In the genomic region with DNA sequence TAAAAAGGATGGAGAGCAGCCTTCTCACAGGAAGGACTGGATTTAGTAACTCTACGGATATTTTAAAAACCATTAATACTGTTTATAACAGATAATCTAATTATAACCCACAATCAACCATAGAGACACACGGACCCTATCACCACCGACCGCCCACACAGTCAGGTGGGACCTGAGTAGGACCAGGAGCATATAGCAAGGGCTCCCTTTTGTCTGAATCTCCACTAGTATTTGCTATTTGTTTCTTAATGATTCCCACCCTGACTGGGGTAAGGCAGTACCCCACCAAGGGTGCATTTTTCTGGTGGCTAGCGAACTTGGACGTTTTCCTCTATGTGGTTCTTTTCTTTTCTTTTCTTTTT, we compare ENCODE assay signal across 11 mouse cellular contexts.
DNase-seq lines count a peak whose midpoint lies in the region; ATAC-seq lines count a peak whose summit lies in the region.
"Had no signal": no experiment of that assay in that cellular context is flagged by ENCODE, and none has a peak within 500 bp of the region (broad histone marks: within the 10 kb centered on the region; RNA-seq: fewer than 3 reads in every experiment).

No protein-coding gene starts in this region.

- WGBS in hindbrain, embryonic 11.5 days, result 69% methylated on average over 6 of the region's 6 CpGs
- WGBS in hindbrain, embryonic 10.5 days, result 71% methylated on average over 6 of the region's 6 CpGs
- WGBS in midbrain, embryonic 13.5 days, result 74% methylated on average over 6 of the region's 6 CpGs
- 77% methylated on average over 6 of the region's 6 CpGs for WGBS in midbrain, embryonic 10.5 days
- WGBS in hindbrain, embryonic 15.5 days, result 75% methylated on average over 6 of the region's 6 CpGs
- 57% methylated on average over 6 of the region's 6 CpGs for WGBS in heart, embryonic 12.5 days

- H3K36me3 ChIP-seq in hindbrain, embryonic 11.5 days (ENCODE audit: control insufficient read depth, insufficient read depth, low read length), result no peaks in the 10 kb centered on the region
- no peaks in the 10 kb centered on the region for H3K36me3 ChIP-seq in hindbrain, embryonic 10.5 days
- no peaks in the 10 kb centered on the region for H3K36me3 ChIP-seq in midbrain, embryonic 13.5 days
- H3K36me3 ChIP-seq in midbrain, embryonic 10.5 days, result no peaks in the 10 kb centered on the region
- no peaks in the 10 kb centered on the region for H3K36me3 ChIP-seq in hindbrain, embryonic 15.5 days
- no peaks in the 10 kb centered on the region for H3K36me3 ChIP-seq in heart, embryonic 12.5 days
- H3K36me3 ChIP-seq: embryonic facial prominence, embryonic 12.5 days had no signal

- H3K4me3 ChIP-seq in hindbrain, embryonic 11.5 days (ENCODE audit: low read depth, low read length), result no peak overlapping the region
- no peak overlapping the region for H3K4me3 ChIP-seq in hindbrain, embryonic 10.5 days
- H3K4me3 ChIP-seq in midbrain, embryonic 13.5 days (replicated peaks), result no peak overlapping the region
- H3K4me3 ChIP-seq in midbrain, embryonic 10.5 days, result no peak overlapping the region
- H3K4me3 ChIP-seq in hindbrain, embryonic 15.5 days, result no peak overlapping the region
- no peak overlapping the region for H3K4me3 ChIP-seq in heart, embryonic 12.5 days
- H3K4me3 ChIP-seq: embryonic facial prominence, embryonic 12.5 days had no signal

- DNase-seq in hindbrain, embryonic 11.5 days (ENCODE audit: low spot score), result no peak
- DNase-seq in hindbrain, embryonic 10.5 days (ENCODE audit: low spot score), result no peak
- no peak for DNase-seq in midbrain, embryonic 10.5 days (ENCODE audit: low spot score)
- DNase-seq in retina, embryonic 14.5 days (ENCODE audit: low spot score), result no peak

- H3K4me1 ChIP-seq in hindbrain, embryonic 11.5 days (replicated peaks; ENCODE audit: control insufficient read depth, insufficient read depth, low read length), result no peaks in the 10 kb centered on the region
- H3K4me1 ChIP-seq in hindbrain, embryonic 10.5 days (replicated peaks), result no peaks in the 10 kb centered on the region
- H3K4me1 ChIP-seq in midbrain, embryonic 13.5 days (replicated peaks), result no peaks in the 10 kb centered on the region
- H3K4me1 ChIP-seq in midbrain, embryonic 10.5 days, result no peaks in the 10 kb centered on the region
- H3K4me1 ChIP-seq in hindbrain, embryonic 15.5 days (replicated peaks), result no peaks in the 10 kb centered on the region
- H3K4me1 ChIP-seq in heart, embryonic 12.5 days (replicated peaks), result no peaks in the 10 kb centered on the region
- H3K4me1 ChIP-seq: embryonic facial prominence, embryonic 12.5 days had no signal

- no peak overlapping the region for H3K9ac ChIP-seq in hindbrain, embryonic 11.5 days (ENCODE audit: low read depth, low read length)
- no peak overlapping the region for H3K9ac ChIP-seq in midbrain, embryonic 13.5 days (replicated peaks)
- H3K9ac ChIP-seq in hindbrain, embryonic 15.5 days, result no peak overlapping the region
- H3K9ac ChIP-seq in heart, embryonic 12.5 days, result no peak overlapping the region
- H3K9ac ChIP-seq: embryonic facial prominence, embryonic 12.5 days; liver, postnatal 0 days had no signal

- no peak overlapping the region for H3K4me2 ChIP-seq in hindbrain, embryonic 11.5 days (replicated peaks; ENCODE audit: low read depth, low read length)
- no peak overlapping the region for H3K4me2 ChIP-seq in midbrain, embryonic 13.5 days (replicated peaks)
- 0 out of 2 replicates have a peak overlapping the region, but pooled peaks have one; percentile 34 for H3K4me2 ChIP-seq in hindbrain, embryonic 15.5 days
- H3K4me2 ChIP-seq in heart, embryonic 12.5 days, result no peak overlapping the region
- H3K4me2 ChIP-seq: embryonic facial prominence, embryonic 12.5 days; heart, embryonic 11.5 days had no signal

- no peaks in the 10 kb centered on the region; the same call in 1 of the 2 replicates for H3K27me3 ChIP-seq in hindbrain, embryonic 11.5 days (ENCODE audit: control insufficient read depth, insufficient read depth, low read length)
- H3K27me3 ChIP-seq in hindbrain, embryonic 10.5 days (ENCODE audit: insufficient read depth, poor library complexity, severe bottlenecking), result no peaks in the 10 kb centered on the region
- no peaks in the 10 kb centered on the region for H3K27me3 ChIP-seq in midbrain, embryonic 13.5 days
- no peaks in the 10 kb centered on the region for H3K27me3 ChIP-seq in midbrain, embryonic 10.5 days (ENCODE audit: low read depth, poor library complexity, severe bottlenecking)
- H3K27me3 ChIP-seq in hindbrain, embryonic 15.5 days, result peaks cover 2% of the 10 kb centered on the region; the same call in 1 of the 2 replicates
- no peaks in the 10 kb centered on the region for H3K27me3 ChIP-seq in heart, embryonic 12.5 days (replicated peaks)
- H3K27me3 ChIP-seq: embryonic facial prominence, embryonic 12.5 days; Patski had no signal

- peak; percentile 35 for ATAC-seq in hindbrain, embryonic 11.5 days (ENCODE audit: low FRiP score)
- ATAC-seq in midbrain, embryonic 13.5 days, result peak; percentile 70
- ATAC-seq in hindbrain, embryonic 15.5 days (ENCODE audit: low FRiP score, low read depth), result peak; percentile 45; the same call in 1 of the 2 replicates
- ATAC-seq in heart, embryonic 12.5 days (ENCODE audit: insufficient number of reproducible peaks, low FRiP score), result no peak
- ATAC-seq: Patski had no signal

- H3K9me3 ChIP-seq in hindbrain, embryonic 11.5 days (ENCODE audit: control insufficient read depth, low read length), result no peaks in the 10 kb centered on the region
- H3K9me3 ChIP-seq in hindbrain, embryonic 10.5 days, result no peaks in the 10 kb centered on the region
- H3K9me3 ChIP-seq in midbrain, embryonic 13.5 days, result no peaks in the 10 kb centered on the region
- H3K9me3 ChIP-seq in midbrain, embryonic 10.5 days (replicated peaks), result no peaks in the 10 kb centered on the region
- no peaks in the 10 kb centered on the region for H3K9me3 ChIP-seq in hindbrain, embryonic 15.5 days
- H3K9me3 ChIP-seq in heart, embryonic 12.5 days (replicated peaks), result no peaks in the 10 kb centered on the region
- H3K9me3 ChIP-seq: embryonic facial prominence, embryonic 12.5 days had no signal

- no peak overlapping the region for H3K27ac ChIP-seq in hindbrain, embryonic 11.5 days (ENCODE audit: low read depth, low read length)
- H3K27ac ChIP-seq in hindbrain, embryonic 10.5 days, result no peak overlapping the region
- no peak overlapping the region for H3K27ac ChIP-seq in midbrain, embryonic 13.5 days
- H3K27ac ChIP-seq in midbrain, embryonic 10.5 days (replicated peaks), result no peak overlapping the region
- H3K27ac ChIP-seq in hindbrain, embryonic 15.5 days (replicated peaks), result no peak overlapping the region
- H3K27ac ChIP-seq in heart, embryonic 12.5 days (ENCODE audit: poor library complexity, severe bottlenecking), result no peak overlapping the region
- H3K27ac ChIP-seq: embryonic facial prominence, embryonic 12.5 days had no signal
